Mouse (Mus musculus) hindbrain, embryonic 16.5 days (tissue): ENCODE measurements around the gene BC025920. TPM values are rescaled to one million over a fixed set of nuclear protein-coding genes. Genes with fewer than 3 reads are reported as not detected.

ENCODE experiments used
- ATAC-seq: fragments of 200-750 bp; cut with Nextera tagmentation; 2 replicates; pipeline ENCODE4 v1.8.0; 2017; ENCODE audit warnings: moderate TSS enrichment, moderate library complexity
- H3K27ac ChIP-seq: fragments of 300-500 bp; sonication (generic); 2 replicates; pipeline ENCODE4 v1.5.1; 2014; ENCODE audit warnings: low read depth, mild to moderate bottlenecking, control low read depth, low read length, moderate library complexity
- H3K27me3 ChIP-seq: fragments of 300-500 bp; sonication (generic); replicated peaks from 2 replicates; pipeline ENCODE4 v1.6.1; 2014; ENCODE audit warnings: low read length; ENCODE audit not compliant: control insufficient read depth, insufficient read depth
- H3K36me3 ChIP-seq: fragments of 300-500 bp; sonication (generic); 2 replicates; pipeline ENCODE4 v1.6.1; 2014; ENCODE audit warnings: mild to moderate bottlenecking, low read length, moderate library complexity, mixed read lengths; ENCODE audit not compliant: control insufficient read depth, insufficient read depth
- H3K4me1 ChIP-seq: fragments of 300-500 bp; sonication (generic); 2 replicates; pipeline ENCODE4 v1.6.1; 2014; ENCODE audit warnings: low read depth, low read length; ENCODE audit not compliant: control insufficient read depth, insufficient read depth
- H3K4me2 ChIP-seq: fragments of 300-500 bp; sonication (generic); 2 replicates; pipeline ENCODE4 v1.6.1; 2014; ENCODE audit warnings: mild to moderate bottlenecking, low read length, control low read depth, moderate library complexity
- H3K4me3 ChIP-seq: fragments of 300-500 bp; sonication (generic); 2 replicates; pipeline ENCODE4 v1.5.1; 2014; ENCODE audit warnings: mild to moderate bottlenecking, low read length, control low read depth, moderate library complexity
- H3K9ac ChIP-seq: fragments of 300-500 bp; sonication (generic); 2 replicates; pipeline ENCODE4 v1.6.1; 2014; ENCODE audit warnings: low read depth, mild to moderate bottlenecking, control low read depth, low read length, moderate library complexity
- H3K9me3 ChIP-seq: fragments of 300-500 bp; sonication (generic); 2 replicates; pipeline ENCODE4 v1.6.1; 2014; ENCODE audit warnings: mild to moderate bottlenecking, low read length, moderate library complexity; ENCODE audit not compliant: control insufficient read depth
- WGBS: fragments of 180-500 bp; shearing (Covaris S2); extraction: QIAGEN DNeasy Blood & Tissue Kit; methylation state at CpG from one replicate; pipeline ENCODE4 v1.1.7; 2014; 5-methylcytosine and 5-hydroxymethylcytosine counted together
- polyA plus RNA-seq: library from polyadenylated mRNA; unstranded; fragments of >200 nt; fragmentation: Nextera tagmentation; extraction: Ambion mirVana; gene quantifications from 2 replicates; pipeline ENCODE4 v1.2.1, GENCODE M21; 2015

Gene BC025920
- polyA plus RNA-seq, 1 experiment from 2014 or later = 1.6 TPM

DNA sequence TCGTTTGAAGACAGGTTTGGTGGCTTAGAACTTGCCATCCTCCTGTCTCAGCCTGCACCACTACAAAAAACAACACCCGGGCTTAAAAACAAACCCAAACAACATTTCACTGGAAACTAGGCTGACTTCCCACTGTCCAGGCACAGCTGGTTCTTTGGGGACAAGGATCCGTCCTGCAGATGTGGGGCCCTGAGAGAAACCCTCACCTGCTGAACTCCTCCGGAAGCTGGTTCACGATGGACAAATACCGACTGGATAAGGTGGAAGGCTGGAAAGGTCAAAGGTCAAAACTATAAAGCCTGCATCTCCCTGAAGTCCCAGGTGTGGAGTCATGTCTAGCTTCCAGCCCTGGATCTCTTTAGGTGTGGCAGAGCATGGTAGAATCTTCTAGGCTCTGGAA lies 7.2 kb upstream of the BC025920 start:
- Histone ChIP-seq H3K9me3 (no peaks in the 10 kb centered on the region), H3K27me3 (peaks cover 9% of the 10 kb centered on the region), H3K36me3 (no peaks in the 10 kb centered on the region), H3K4me2 (no peak overlapping the region), H3K9ac (no peak overlapping the region), H3K4me3 (no peak overlapping the region), H3K4me1 (peaks cover 36% of the 10 kb centered on the region), H3K27ac (no peak overlapping the region)
- 59% methylated on average over 6 of the region's 6 CpGs for WGBS
- no peak for ATAC-seq

- H3K36me3 ChIP-seq = no peaks in the 10 kb centered on the region
- peaks cover 4% of the 10 kb centered on the region for H3K27me3 ChIP-seq
- no peak overlapping the region for H3K4me3 ChIP-seq
- peaks cover 37% of the 10 kb centered on the region for H3K4me1 ChIP-seq
- no peak for ATAC-seq
- WGBS = 81% methylated on average over 5 of the region's 5 CpGs
- H3K9ac ChIP-seq = no peak overlapping the region
- H3K9me3 ChIP-seq = no peaks in the 10 kb centered on the region
- no peak overlapping the region for H3K27ac ChIP-seq
- no peak overlapping the region for H3K4me2 ChIP-seq
Observed at GRCm38 (mm10) chr10:81599630-81600029, 6.4 kb upstream of the BC025920 start.

DNA sequence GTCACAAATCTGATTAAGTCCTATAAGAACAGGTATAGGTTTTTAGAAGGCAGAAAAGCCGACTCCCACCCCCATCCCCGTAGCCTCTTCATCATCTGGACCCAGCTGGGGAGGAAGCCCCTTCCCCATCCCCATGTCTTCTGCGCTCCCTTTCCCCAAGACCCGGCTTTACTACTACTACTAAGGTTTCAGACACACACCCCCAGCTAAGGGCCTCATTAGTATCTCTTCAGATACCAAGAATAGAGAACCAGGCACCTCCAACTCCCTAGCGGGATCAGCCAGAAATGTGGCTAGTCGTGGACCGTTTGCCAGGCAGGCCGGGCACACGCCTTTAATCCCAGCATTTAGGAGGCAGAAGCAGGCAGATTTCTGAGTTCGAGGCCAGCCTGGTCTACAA lies 6.0 kb upstream of the BC025920 start:
- H3K27me3 ChIP-seq = peaks cover 4% of the 10 kb centered on the region
- peaks cover 40% of the 10 kb centered on the region for H3K4me1 ChIP-seq
- H3K4me3 ChIP-seq = no peak overlapping the region
- no peak overlapping the region for H3K9ac ChIP-seq
- H3K9me3 ChIP-seq = no peaks in the 10 kb centered on the region
- no peak overlapping the region for H3K27ac ChIP-seq
- H3K36me3 ChIP-seq = no peaks in the 10 kb centered on the region
- 57% methylated on average over 10 of the region's 10 CpGs for WGBS
- no peak for ATAC-seq
- H3K4me2 ChIP-seq = no peak overlapping the region

DNA sequence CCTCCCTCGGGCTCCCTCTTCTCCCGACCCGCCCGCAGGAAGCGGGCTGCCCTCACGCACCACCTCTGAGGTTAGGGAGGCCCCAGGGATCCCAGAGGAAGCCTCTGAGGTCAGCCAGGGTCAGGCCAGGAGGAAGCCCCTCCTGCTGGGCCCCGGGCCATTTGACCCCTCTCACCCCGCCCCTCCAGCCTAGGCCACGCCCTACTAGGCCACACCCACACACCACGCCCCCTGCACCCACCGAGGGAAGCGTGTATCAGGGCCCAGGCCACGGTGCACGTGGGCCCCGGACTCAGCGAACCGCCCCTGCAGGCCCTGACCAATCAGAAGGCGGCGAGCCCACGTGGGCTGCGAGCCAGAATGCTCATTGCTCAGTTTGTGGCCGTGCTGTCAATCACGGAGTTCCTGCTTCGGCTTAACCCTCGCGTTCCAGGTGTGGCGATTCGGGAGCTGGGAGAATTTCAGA lies 5.3 kb upstream of the BC025920 start, which contains the start of gene Tle6:
Tle6 (minus strand) TSS at position 336 of the 466 bp plus-strand sequence.
- Histone ChIP-seq H3K27me3 (peaks cover 4% of the 10 kb centered on the region), H3K9me3 (no peaks in the 10 kb centered on the region), H3K4me2 (peak within 1 kb of the TSS; percentile 72), H3K4me3 (peak within 1 kb of the TSS; percentile 35), H3K4me1 (peaks cover 40% of the 10 kb centered on the region), H3K9ac (peak within 1 kb of the TSS; percentile 50; the same call in 1 of the 2 replicates), H3K36me3 (no peaks in the 10 kb centered on the region), H3K27ac (no peak within 1 kb of the TSS)
- peak; percentile 73 for ATAC-seq
- under 1% methylated on average over 27 of the region's 28 CpGs for WGBS

DNA sequence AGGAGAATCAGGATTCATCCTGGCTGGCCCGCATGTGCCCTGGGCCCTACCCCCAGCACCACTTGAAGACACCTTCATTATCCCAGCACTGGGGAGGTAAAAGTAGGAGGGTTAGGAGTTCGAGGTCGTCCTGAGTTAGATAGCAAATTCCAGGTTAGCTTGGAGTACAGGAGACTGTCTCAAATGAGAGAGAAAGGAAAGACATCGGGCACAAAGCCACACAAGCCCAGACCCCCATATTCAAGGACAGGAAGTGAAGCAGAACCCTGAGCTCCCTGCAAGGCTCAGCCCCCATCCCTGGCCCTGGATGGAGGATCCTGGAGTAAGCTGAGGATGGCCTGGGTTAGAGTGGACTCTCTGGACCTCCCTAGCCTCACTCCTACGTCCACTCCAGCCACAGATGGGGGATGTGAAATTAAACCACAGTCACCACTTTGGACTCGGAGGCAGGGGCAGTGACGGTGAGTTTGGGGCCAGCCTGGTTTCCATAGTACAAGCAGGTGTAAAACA lies 4.6 kb upstream of the BC025920 start:
- no peaks in the 10 kb centered on the region for H3K36me3 ChIP-seq
- no peak for ATAC-seq
- H3K9me3 ChIP-seq = no peaks in the 10 kb centered on the region
- peak overlapping the region; percentile 72 for H3K4me2 ChIP-seq
- H3K4me1 ChIP-seq = peaks cover 33% of the 10 kb centered on the region
- H3K4me3 ChIP-seq = peak overlapping the region; percentile 35; the same call in 1 of the 2 replicates
- peaks cover 4% of the 10 kb centered on the region for H3K27me3 ChIP-seq
- no peak overlapping the region for H3K9ac ChIP-seq
- no peak overlapping the region for H3K27ac ChIP-seq
- WGBS = 25% methylated on average over 7 of the region's 7 CpGs

DNA sequence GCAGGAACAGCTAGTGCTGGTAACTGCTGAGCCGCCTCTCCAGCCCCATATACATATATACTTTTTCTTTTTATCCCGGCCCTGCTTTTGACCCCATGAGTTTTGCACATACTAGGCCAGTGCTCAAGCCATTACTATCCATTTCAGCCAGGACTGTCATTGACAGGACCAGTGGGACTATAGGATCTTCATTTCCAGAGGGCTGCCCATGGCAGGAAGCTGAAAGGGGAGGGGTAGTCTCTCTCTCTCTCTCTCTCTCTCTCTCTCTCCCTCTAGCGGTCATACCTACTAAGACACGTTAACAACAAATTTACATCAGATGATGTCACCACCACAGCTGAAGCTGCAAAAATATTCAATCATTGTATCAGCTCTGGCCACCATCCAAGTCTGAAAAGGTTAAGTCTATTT lies 3.3 kb upstream of the BC025920 start:
- Histone ChIP-seq H3K4me3 (no peak overlapping the region), H3K9me3 (no peaks in the 10 kb centered on the region), H3K4me1 (peaks cover 28% of the 10 kb centered on the region), H3K4me2 (no peak overlapping the region), H3K27ac (no peak overlapping the region), H3K36me3 (no peaks in the 10 kb centered on the region), H3K27me3 (peaks cover 4% of the 10 kb centered on the region), H3K9ac (no peak overlapping the region)
- WGBS = 18% methylated on average over 4 of the region's 4 CpGs
- no peak for ATAC-seq

DNA sequence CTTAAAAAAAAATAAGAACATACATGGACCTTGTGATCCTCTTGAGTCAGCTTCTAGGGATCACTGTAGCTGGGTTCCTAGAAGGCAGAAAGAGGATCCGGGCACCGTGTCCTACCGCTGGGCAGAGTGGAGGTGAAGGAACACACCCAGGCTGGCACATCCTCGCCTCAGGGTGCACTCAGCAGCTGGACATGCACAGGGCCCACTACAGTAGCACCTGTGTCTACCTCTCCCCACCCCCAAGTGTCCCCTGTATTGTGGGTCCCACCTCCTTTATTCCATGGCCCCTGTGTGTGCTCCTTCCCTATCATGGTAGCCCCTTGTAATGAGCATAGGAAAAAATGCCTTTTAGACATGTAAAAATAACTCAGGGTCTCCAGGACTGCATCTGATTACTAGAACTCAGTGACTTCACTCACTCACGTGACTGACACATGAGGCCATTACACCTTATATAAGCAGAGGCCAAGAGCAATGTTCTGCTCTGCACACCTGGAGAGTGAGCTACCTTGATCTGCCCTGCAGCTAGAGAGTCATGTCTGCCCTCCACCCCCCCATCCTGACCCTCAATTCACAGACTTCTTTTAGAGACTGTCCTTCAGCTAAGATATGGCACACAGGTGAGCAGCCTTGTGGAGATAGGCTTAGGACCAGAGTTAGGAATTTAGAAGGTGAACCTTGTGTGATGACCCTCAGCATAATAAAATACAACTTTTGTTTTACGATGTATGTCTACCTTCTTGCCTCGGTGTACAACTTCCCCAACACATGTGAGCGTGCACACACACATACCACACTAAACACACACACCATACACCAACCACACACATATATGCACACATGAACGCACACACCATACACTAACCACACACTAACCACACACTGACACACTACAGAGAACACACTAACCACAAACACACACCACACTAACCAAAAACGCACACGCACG lies 1.8 kb upstream of the BC025920 start:
- H3K27me3 ChIP-seq = peaks cover 4% of the 10 kb centered on the region
- H3K27ac ChIP-seq = 0 out of 2 replicates have a peak overlapping the region, but pooled peaks have one; percentile 52
- no peak overlapping the region for H3K9ac ChIP-seq
- no peaks in the 10 kb centered on the region for H3K36me3 ChIP-seq
- no peaks in the 10 kb centered on the region for H3K9me3 ChIP-seq
- H3K4me2 ChIP-seq = peak overlapping the region; percentile 59
- H3K4me1 ChIP-seq = peaks cover 28% of the 10 kb centered on the region
- peak overlapping the region; percentile 18; the same call in 1 of the 2 replicates for H3K4me3 ChIP-seq
- 78% methylated on average over 12 of the region's 12 CpGs for WGBS
- 0 out of 2 replicates have a peak, but pooled peaks have one; percentile 7 for ATAC-seq

- H3K27ac ChIP-seq = peak overlapping the region; percentile 83
- peak overlapping the region; percentile 59 for H3K4me3 ChIP-seq
- no peaks in the 10 kb centered on the region for H3K9me3 ChIP-seq
- peak; percentile 25 for ATAC-seq
- H3K9ac ChIP-seq = peak overlapping the region; percentile 49
- H3K4me2 ChIP-seq = peak overlapping the region; percentile 59
- 19% methylated on average over 29 of the region's 29 CpGs for WGBS
- no peaks in the 10 kb centered on the region for H3K36me3 ChIP-seq
- peaks cover 4% of the 10 kb centered on the region; the same call in 1 of the 2 replicates for H3K27me3 ChIP-seq
- H3K4me1 ChIP-seq = peaks cover 28% of the 10 kb centered on the region
Observed at GRCm38 (mm10) chr10:81604968-81605665, 953 bp upstream of the BC025920 start.

DNA sequence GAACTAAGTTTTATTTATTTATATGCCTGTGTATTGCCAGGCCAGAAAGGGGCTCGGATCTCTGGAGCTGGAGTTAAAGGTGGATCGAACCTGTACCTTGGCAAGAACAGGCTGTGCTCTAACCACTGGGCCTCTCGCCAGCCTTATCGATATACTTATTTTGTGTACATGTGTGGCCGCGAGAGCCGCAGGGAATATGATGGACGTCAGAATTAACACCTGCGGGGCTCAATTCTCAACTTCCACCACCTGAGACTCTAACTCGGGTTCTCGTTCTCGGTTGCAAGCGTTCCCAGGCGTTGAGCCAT lies 450 bp upstream of the BC025920 start:
- peak overlapping the region; percentile 49 for H3K9ac ChIP-seq
- peak overlapping the region; percentile 83 for H3K27ac ChIP-seq
- H3K36me3 ChIP-seq = no peaks in the 10 kb centered on the region
- no peaks in the 10 kb centered on the region for H3K9me3 ChIP-seq
- ATAC-seq = peak; percentile 5
- WGBS = 4% methylated on average over 14 of the region's 14 CpGs
- peaks cover 4% of the 10 kb centered on the region; the same call in 1 of the 2 replicates for H3K27me3 ChIP-seq
- H3K4me2 ChIP-seq = peak overlapping the region; percentile 59
- H3K4me1 ChIP-seq = peaks cover 26% of the 10 kb centered on the region
- H3K4me3 ChIP-seq = peak overlapping the region; percentile 59
